Mouse (Mus musculus): Measurements from ENCODE around the gene Oas1d. TPM values are rescaled to one million over a fixed set of nuclear protein-coding genes. Genes with fewer than 3 reads are reported as not detected.

The Oas1d gene
- total RNA-seq, 1 experiment, result 1.2 TPM

DNA sequence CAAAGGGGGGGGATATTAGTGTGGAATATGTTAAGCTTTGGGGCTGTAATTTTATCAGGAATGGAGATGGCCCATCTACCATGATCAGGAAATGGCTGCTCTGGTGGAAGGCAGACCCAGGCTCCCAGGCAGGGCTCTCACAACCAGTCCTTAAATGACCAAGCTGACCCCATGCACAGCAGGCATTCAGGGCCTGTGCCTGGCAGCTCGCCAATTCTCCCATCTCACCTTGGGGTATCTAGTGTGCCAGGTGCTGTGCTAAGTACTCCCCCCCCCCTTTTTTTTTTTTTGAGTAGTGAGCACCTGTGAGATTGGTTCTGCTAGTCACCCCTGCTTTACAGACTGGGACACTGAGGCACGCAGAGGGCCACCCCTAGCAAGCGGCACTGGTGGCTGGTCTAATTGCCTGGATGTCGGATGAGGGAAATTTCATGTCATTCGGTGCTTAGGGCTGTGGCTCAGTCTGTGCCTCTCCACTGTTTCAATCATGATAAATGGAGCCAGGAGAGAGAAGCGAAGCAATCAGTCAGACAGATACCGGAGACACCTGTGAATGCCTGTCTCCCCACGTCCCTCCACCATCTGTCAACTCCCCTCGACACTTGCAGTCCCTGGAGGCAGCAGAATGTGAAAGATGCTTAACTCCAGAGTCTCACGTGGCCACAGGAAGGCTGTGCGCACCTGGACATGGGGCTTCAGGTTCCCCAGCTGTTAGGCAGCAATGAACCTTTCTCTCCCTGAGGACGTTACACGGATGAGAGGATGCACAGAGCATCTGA lies 53.2 kb downstream of the Oas1d start:
- no peaks in the 10 kb centered on the region for H3K4me1 ChIP-seq (ENCODE audit: control insufficient read depth in 2 of 2, insufficient read depth in 2 of 2, low read length in 2 of 2, poor library complexity in 1 of 2)
- no peaks in the 10 kb centered on the region for H3K36me3 ChIP-seq (ENCODE audit: control insufficient read depth, insufficient read depth, low read length, poor library complexity, severe bottlenecking)
- no peak for TF ChIP-seq HCFC1 (IDR thresholded peaks at IDR 0.05; ENCODE audit: borderline replicate concordance, insufficient read depth, low read length)
- TF ChIP-seq MAFK (IDR thresholded peaks at IDR 0.05; ENCODE audit: insufficient read depth, low read depth, low read length), result no peak
- no peak for TF ChIP-seq CHD2 (IDR thresholded peaks at IDR 0.05; ENCODE audit: low read depth, low read length)
- TF ChIP-seq ZNF384 (IDR thresholded peaks at IDR 0.05; ENCODE audit: low read depth, low read length), result no peak
- no peak for TF ChIP-seq ZC3H11A (IDR thresholded peaks at IDR 0.05; ENCODE audit: borderline replicate concordance, low read depth, low read length)
- no peak overlapping the region for H3K27ac ChIP-seq (ENCODE audit: insufficient read depth, low read depth, low read length, poor library complexity, severe bottlenecking)
- no peak overlapping the region for H3K9ac ChIP-seq (ENCODE audit: insufficient read depth, low read depth, low read length, poor library complexity, severe bottlenecking)
- no peak for DNase-seq (ENCODE audit: low read depth, low spot score)
- H3K4me3 ChIP-seq (ENCODE audit: insufficient read depth in 1 of 2, low read depth in 1 of 2, low read length in 2 of 2, poor library complexity in 1 of 2, severe bottlenecking in 1 of 2), result no peak overlapping the region
- H3K9me3 ChIP-seq (ENCODE audit: control insufficient read depth, insufficient read depth, low read depth, low read length), result no peaks in the 10 kb centered on the region
- in situ Hi-C loops (cut with MboI; ENCODE audit: low sequenced_read_pairs in 2 of 2, unreplicated experiment in 2 of 2), result no loop called here

DNA sequence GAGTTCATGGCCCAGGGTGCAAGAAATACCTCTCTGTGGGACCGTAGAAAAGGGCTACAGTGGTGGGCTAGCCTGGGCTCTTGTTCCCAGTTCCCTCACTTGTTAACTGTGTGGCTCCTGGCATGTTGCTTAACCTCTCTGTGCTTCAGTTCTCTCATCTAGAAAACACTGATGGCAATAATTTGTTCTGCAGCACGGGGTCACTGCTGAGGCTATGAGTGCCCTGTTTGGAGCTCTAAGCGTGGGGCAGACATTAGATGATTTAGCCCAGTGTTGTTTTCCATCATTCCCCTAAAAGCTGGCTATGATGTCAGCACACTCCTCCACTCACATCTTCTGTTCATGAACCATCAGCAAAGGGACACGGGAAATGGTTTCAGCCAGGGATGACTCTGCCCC lies 53.8 kb downstream of the Oas1d start:
- H3K4me1 ChIP-seq (ENCODE audit: control insufficient read depth in 2 of 2, insufficient read depth in 2 of 2, low read length in 2 of 2, poor library complexity in 1 of 2), result no peaks in the 10 kb centered on the region
- in situ Hi-C loops (cut with MboI; ENCODE audit: low sequenced_read_pairs in 2 of 2, unreplicated experiment in 2 of 2), result no loop called here

DNA sequence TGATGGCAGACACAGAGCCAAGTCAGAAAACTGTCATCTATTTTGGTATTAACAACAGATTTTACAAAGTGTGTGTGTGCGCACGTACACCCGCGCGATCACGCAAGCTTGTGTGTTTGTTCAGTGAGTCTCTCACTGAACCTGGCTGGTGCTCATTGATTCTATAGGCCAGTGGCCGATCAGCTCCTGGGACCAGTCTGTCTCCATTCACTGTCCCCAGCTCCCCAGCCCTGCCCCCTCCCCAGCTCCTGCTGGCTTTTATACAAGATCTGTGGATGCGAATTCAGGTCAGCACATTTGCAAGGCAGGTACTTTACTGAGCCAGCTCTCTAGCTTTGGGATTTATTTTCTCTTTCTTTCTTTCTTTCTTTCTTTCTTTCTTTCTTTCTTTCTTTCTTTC lies 54.5 kb downstream of the Oas1d start:
- no peaks in the 10 kb centered on the region for H3K36me3 ChIP-seq (ENCODE audit: control insufficient read depth, insufficient read depth, low read length, poor library complexity, severe bottlenecking)
- no peaks in the 10 kb centered on the region for H3K9me3 ChIP-seq (ENCODE audit: control insufficient read depth, insufficient read depth, low read depth, low read length)
- H3K9ac ChIP-seq (ENCODE audit: insufficient read depth, low read depth, low read length, poor library complexity, severe bottlenecking), result no peak overlapping the region
- H3K27ac ChIP-seq (ENCODE audit: insufficient read depth, low read depth, low read length, poor library complexity, severe bottlenecking), result no peak overlapping the region
- H3K4me1 ChIP-seq (ENCODE audit: control insufficient read depth in 2 of 2, insufficient read depth in 2 of 2, low read length in 2 of 2, poor library complexity in 1 of 2), result no peaks in the 10 kb centered on the region
- in situ Hi-C loops (cut with MboI; ENCODE audit: low sequenced_read_pairs in 2 of 2, unreplicated experiment in 2 of 2), result no loop called here
- DNase-seq (ENCODE audit: low read depth, low spot score), result no peak
- no peak for TF ChIP-seq ZC3H11A (IDR thresholded peaks at IDR 0.05; ENCODE audit: borderline replicate concordance, low read depth, low read length)
- TF ChIP-seq MAFK (IDR thresholded peaks at IDR 0.05; ENCODE audit: insufficient read depth, low read depth, low read length), result no peak
- no peak for TF ChIP-seq HCFC1 (IDR thresholded peaks at IDR 0.05; ENCODE audit: borderline replicate concordance, insufficient read depth, low read length)
- no peak overlapping the region for H3K4me3 ChIP-seq (ENCODE audit: insufficient read depth in 1 of 2, low read depth in 1 of 2, low read length in 2 of 2, poor library complexity in 1 of 2, severe bottlenecking in 1 of 2)

More for the DNA sequence above, 53.8 kb downstream of the Oas1d start:
- no peaks in the 10 kb centered on the region for H3K9me3 ChIP-seq (ENCODE audit: control insufficient read depth, insufficient read depth, low read depth, low read length)
- H3K36me3 ChIP-seq (ENCODE audit: control insufficient read depth, insufficient read depth, low read length, poor library complexity, severe bottlenecking), result no peaks in the 10 kb centered on the region
- DNase-seq (ENCODE audit: low read depth, low spot score), result no peak
- no peak overlapping the region for H3K9ac ChIP-seq (ENCODE audit: insufficient read depth, low read depth, low read length, poor library complexity, severe bottlenecking)
- no peak overlapping the region for H3K4me3 ChIP-seq (ENCODE audit: insufficient read depth in 1 of 2, low read depth in 1 of 2, low read length in 2 of 2, poor library complexity in 1 of 2, severe bottlenecking in 1 of 2)
- TF ChIP-seq ZNF384 (IDR thresholded peaks at IDR 0.05; ENCODE audit: low read depth, low read length), result no peak
- no peak for TF ChIP-seq HCFC1 (IDR thresholded peaks at IDR 0.05; ENCODE audit: borderline replicate concordance, insufficient read depth, low read length)
- H3K27ac ChIP-seq (ENCODE audit: insufficient read depth, low read depth, low read length, poor library complexity, severe bottlenecking), result no peak overlapping the region

DNA sequence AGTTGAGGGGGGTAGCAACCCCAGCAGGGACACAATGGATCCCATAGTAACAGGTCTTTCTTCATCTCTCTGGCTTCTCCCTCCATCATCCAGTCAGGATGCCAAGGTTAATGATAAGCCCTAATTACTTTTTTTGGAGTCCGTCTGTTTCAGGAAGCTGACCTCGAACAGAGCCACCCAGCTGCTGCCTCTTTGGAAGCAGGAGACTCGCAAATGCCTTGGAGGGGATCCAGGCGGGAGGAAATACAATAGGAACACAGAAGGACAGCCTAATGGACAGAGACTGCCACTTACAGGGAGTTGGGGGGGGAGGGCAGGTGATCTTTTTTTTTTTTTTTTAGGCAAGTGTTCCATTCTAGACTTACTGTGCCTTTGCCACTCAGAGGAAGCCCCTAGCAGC lies 55.4 kb downstream of the Oas1d start:
- H3K4me3 ChIP-seq (ENCODE audit: insufficient read depth in 1 of 2, low read depth in 1 of 2, low read length in 2 of 2, poor library complexity in 1 of 2, severe bottlenecking in 1 of 2), result no peak overlapping the region
- H3K27ac ChIP-seq (ENCODE audit: insufficient read depth, low read depth, low read length, poor library complexity, severe bottlenecking), result no peak overlapping the region
- H3K9me3 ChIP-seq (ENCODE audit: control insufficient read depth, insufficient read depth, low read depth, low read length), result no peaks in the 10 kb centered on the region
- DNase-seq (ENCODE audit: low read depth, low spot score), result no peak
- in situ Hi-C loops (cut with MboI; ENCODE audit: low sequenced_read_pairs in 2 of 2, unreplicated experiment in 2 of 2), result no loop called here
- H3K9ac ChIP-seq (ENCODE audit: insufficient read depth, low read depth, low read length, poor library complexity, severe bottlenecking), result no peak overlapping the region
- H3K36me3 ChIP-seq (ENCODE audit: control insufficient read depth, insufficient read depth, low read length, poor library complexity, severe bottlenecking), result no peaks in the 10 kb centered on the region
- no peak for TF ChIP-seq CHD2 (IDR thresholded peaks at IDR 0.05; ENCODE audit: low read depth, low read length)
- no peak for TF ChIP-seq HCFC1 (IDR thresholded peaks at IDR 0.05; ENCODE audit: borderline replicate concordance, insufficient read depth, low read length)
- TF ChIP-seq ZC3H11A (IDR thresholded peaks at IDR 0.05; ENCODE audit: borderline replicate concordance, low read depth, low read length), result no peak
- TF ChIP-seq MAFK (IDR thresholded peaks at IDR 0.05; ENCODE audit: insufficient read depth, low read depth, low read length), result no peak
- no peak for TF ChIP-seq ZNF384 (IDR thresholded peaks at IDR 0.05; ENCODE audit: low read depth, low read length)
- no peaks in the 10 kb centered on the region for H3K4me1 ChIP-seq (ENCODE audit: control insufficient read depth in 2 of 2, insufficient read depth in 2 of 2, low read length in 2 of 2, poor library complexity in 1 of 2)

Other genes starting within 250 kb of the Oas1d start
- 13.6 and 29.4 TPM in 2 replicates for gene Dtx1, start 202.6 kb upstream of the Oas1d start, total RNA-seq (2012; rRNA removed)
- 0.85 and 1.3 TPM in 2 replicates for gene Oas2, start 164.7 kb upstream of the Oas1d start, total RNA-seq (2012; rRNA removed)
- 1.6 and 2.4 TPM in 2 replicates for gene Oas3, start 136.9 kb upstream of the Oas1d start, total RNA-seq (2012; rRNA removed)
- gene Oas1e, start 119.0 kb upstream of the Oas1d start, total RNA-seq (2012; rRNA removed), result 0.18 and 0.32 TPM in 2 replicates
- gene Oas1c, start 102.0 kb upstream of the Oas1d start, total RNA-seq (2012; rRNA removed), result 1.2 and 1.6 TPM in 2 replicates
- gene Oas1f, start 67.2 kb upstream of the Oas1d start, total RNA-seq (2012; rRNA removed), result 0.45 and 1.1 TPM in 2 replicates
- gene Oas1h, start 53.1 kb upstream of the Oas1d start, total RNA-seq (2012; rRNA removed), result not detected in 2 replicates
- gene Oas1g, start 26.9 kb upstream of the Oas1d start, total RNA-seq (2012; rRNA removed), result 9.1 and 9.6 TPM in 2 replicates
- gene Oas1a, start 7.0 kb upstream of the Oas1d start, total RNA-seq (2012; rRNA removed), result 7.8 and 10.7 TPM in 2 replicates
- 0.09 TPM in 1 of 2 replicates, not detected in the other for gene Rph3a, start 95.6 kb downstream of the Oas1d start, total RNA-seq (2012; rRNA removed)